Mouse (Mus musculus) bone marrow, adult 2 months (tissue): ENCODE results near the gene Zdhhc7. TPM values are rescaled to one million over a fixed set of nuclear protein-coding genes. Genes with fewer than 3 reads are reported as not detected.
A peak's percentile ranks its signal among the peaks of the same experiment; 100 is the strongest.

Source experiments
- H3K27ac ChIP-seq: fragments of 200-500 bp; 2 replicates; pipeline ENCODE4 v1.5.1; 2012; ENCODE audit warnings: low read depth, mild to moderate bottlenecking, control low read depth, inconsistent platforms, low read length; ENCODE audit not compliant: control insufficient read depth, poor library complexity, insufficient read depth
- H3K4me1 ChIP-seq: fragments of 200-500 bp; 2 replicates; pipeline ENCODE4 v1.6.1; 2011; ENCODE audit warnings: low read length; ENCODE audit not compliant: control insufficient read depth, insufficient read depth
- H3K4me3 ChIP-seq: fragments of 200-500 bp; replicated peaks from 2 replicates; pipeline ENCODE3; 2011; ENCODE audit warnings: mild to moderate bottlenecking, low read depth, low read length, control low read depth; ENCODE audit not compliant: control insufficient read depth
- CTCF ChIP-seq: fragments of 200-500 bp; IDR thresholded peaks from 2 replicates; pipeline ENCODE4 v1.5.1; 2011; ENCODE audit warnings: low read length, control low read depth; ENCODE audit not compliant: control insufficient read depth, insufficient read depth
- POLR2A ChIP-seq: fragments of 200-500 bp; IDR thresholded peaks from 2 replicates; pipeline ENCODE4 v1.6.1; 2011; ENCODE audit warnings: low read depth, mild to moderate bottlenecking, control low read depth, low read length, borderline replicate concordance; ENCODE audit not compliant: control insufficient read depth
- WGBS: fragments of 180-500 bp; shearing (Covaris S2); methylation state at CpG from one replicate; pipeline ENCODE4 v1.1.7; 2018; 5-methylcytosine and 5-hydroxymethylcytosine counted together
- polyA plus RNA-seq: library from polyadenylated mRNA; stranded (reverse); fragments of >200 nt; gene quantifications from 2 replicates; pipeline ENCODE4 v1.2.4, GENCODE M21; 2011; ENCODE audit warnings: low replicate concordance; ENCODE audit not compliant: missing spikeins, insufficient read depth, insufficient read length

The Zdhhc7 gene
- polyA plus RNA-seq, 1 experiment = 18.7 TPM

DNA sequence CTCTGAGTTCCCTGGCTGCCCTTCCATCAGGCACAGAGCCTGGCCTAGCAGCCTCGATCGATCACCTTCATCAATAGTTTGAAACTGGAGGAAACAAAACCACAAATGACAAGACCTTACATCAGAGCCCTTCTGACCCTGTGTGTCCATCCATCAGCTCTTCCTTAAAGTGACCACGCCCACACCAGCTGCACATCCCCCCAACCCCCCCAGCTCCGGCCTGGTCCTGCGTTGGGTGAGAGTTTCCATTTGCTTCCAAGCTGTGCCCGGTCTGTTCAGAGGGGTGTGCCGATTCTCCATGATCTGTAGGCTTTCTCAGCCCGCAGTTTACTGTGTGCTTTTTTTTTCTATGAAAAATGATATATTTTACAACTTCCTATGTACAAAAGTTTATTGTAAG is 49.0 kb downstream of the Zdhhc7 start:
- Histone ChIP-seq H3K4me3 (no peak overlapping the region), H3K4me1 (peaks cover 6% of the 10 kb centered on the region), H3K27ac (no peak overlapping the region)
- TF ChIP-seq CTCF = no peak
- 78% methylated on average over 8 of the region's 8 CpGs for WGBS

DNA sequence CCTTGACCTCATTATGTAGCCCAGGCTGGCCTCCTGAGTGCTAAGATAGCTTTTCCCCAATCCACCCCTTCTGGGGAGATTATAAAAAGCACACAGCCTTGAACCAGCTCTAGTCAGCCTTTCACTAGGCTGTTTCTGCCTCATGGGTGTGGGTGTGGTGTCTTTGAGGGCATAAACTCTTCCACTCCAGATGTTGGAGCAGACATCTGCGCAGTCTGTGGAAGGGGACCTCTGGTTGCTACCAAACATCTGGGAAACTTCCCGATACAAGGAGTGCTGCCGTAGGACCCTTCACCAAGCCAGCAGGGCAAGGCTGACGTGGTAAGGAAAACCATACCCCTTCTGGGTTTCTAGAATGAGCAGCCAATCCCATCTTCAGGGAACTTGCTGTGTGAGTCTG is 49.4 kb downstream of the Zdhhc7 start:
- TF ChIP-seq POLR2A (no peak), CTCF (no peak)
- no peak overlapping the region for H3K4me3 ChIP-seq
- no peak overlapping the region for H3K27ac ChIP-seq
- peaks cover 6% of the 10 kb centered on the region for H3K4me1 ChIP-seq
- 85% methylated on average over 4 of the region's 4 CpGs for WGBS

DNA sequence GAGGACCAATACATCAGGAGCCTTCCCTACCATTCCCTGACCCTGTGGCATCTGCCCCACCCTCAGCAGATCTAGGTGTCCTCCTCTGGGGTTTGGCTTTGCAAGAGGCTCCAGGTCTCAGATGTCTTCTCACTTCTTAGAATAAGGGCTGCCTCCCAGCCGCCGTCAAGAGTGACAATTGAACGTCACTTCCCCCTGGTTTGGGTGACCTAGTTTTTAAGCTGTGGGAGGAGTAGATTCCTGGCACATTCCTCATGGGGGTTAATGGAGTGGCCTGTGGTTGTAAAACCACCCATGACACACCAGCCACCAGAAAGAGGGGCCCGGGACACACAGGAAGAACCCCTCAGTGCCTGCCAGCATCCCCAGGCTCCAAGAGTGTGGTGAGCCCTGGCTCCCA is 50.3 kb downstream of the Zdhhc7 start:
- Histone ChIP-seq H3K4me1 (peaks cover 6% of the 10 kb centered on the region), H3K4me3 (no peak overlapping the region), H3K27ac (peak overlapping the region; percentile 93)
- 7% methylated on average over 4 of the region's 4 CpGs for WGBS
- no peak for TF ChIP-seq POLR2A
- no peak for TF ChIP-seq CTCF

DNA sequence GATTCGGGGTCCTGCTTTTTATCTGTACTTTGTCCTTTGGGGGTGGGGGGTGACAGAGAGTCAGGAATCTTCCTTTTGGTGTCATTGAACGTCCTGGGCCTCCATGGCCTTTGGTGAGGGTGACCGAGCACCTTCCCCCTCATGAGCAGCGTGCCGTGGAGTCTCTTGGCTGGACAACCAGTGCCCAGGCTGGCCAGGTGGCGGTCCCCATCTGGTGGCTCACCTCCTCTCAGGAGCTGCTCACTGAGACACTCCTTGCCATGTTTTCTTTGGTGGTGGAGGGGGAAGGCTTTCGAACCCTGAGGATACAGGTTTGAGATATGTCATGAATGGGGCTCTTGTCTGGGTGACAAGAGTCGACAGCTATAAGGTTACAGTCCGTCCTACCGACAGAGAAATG is 50.9 kb downstream of the Zdhhc7 start:
- peak overlapping the region; percentile 93 for H3K27ac ChIP-seq
- H3K4me3 ChIP-seq = peak overlapping the region; percentile 23
- 25% methylated on average over 10 of the region's 10 CpGs for WGBS
- H3K4me1 ChIP-seq = peaks cover 6% of the 10 kb centered on the region
- TF ChIP-seq POLR2A (peak; percentile 28; the same call in 1 of the 2 replicates), CTCF (no peak)

DNA sequence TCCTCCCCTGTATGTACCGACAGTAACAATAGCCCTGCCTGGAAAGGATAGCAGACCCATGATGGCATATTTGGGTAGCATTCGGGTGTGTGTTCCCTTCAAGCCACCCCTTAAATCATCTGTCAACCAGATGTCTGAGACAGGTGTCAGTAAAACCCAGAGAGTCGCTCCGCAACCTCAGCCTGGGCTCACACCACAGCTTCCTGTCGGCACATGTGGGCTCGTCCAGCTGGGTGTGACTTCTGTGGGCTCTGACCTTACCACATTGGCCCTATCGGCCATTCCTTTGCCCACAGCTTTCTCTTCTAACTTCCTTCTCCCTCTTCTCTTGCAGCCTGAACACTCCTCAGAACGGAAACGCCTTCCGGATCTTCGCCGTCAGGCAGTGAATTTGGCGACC is 51.3 kb downstream of the Zdhhc7 start:
- 2% methylated on average over 13 of the region's 13 CpGs for WGBS
- TF ChIP-seq CTCF = no peak
- no peak for TF ChIP-seq POLR2A
- Histone ChIP-seq H3K4me3 (peak overlapping the region; percentile 23), H3K4me1 (peaks cover 7% of the 10 kb centered on the region), H3K27ac (peak overlapping the region; percentile 93)

DNA sequence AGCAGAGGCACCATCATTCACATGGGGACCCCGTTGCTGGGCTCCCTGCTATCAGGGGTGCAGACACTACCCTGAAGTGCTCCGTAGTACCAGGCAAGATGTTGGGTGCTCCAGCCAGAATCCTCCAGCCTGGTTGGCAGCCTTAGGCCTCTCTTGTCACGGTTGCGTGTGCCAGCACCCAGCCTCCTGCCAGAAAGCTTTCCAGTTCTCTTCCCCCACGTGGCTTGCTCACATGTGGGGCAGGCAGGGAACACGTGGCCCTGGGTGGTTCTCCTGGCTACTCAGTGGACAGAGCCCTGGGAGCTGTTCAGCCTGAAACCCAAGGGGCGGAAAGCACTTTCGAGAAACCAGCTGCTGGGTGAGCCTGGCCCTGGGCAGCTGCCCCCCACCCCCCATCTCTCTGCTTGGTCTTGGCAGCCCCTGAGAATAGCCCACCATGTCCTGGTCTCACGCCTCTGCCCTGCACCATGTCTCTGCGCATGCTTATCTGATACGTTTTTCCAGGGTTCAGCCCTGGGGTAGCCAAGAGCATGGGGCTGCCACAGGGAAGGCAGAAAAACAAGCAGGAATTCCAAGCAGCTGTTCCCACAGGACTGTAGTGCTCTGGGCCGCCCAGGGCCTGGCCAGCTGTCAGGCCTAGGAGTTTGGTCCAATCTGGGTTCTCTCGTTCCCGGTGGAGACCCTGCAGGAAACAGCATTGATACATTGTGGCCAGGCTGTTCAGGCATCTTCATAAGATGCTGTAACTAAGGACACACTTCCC is 54.8 kb downstream of the Zdhhc7 start:
- TF ChIP-seq POLR2A = no peak
- TF ChIP-seq CTCF = no peak

DNA sequence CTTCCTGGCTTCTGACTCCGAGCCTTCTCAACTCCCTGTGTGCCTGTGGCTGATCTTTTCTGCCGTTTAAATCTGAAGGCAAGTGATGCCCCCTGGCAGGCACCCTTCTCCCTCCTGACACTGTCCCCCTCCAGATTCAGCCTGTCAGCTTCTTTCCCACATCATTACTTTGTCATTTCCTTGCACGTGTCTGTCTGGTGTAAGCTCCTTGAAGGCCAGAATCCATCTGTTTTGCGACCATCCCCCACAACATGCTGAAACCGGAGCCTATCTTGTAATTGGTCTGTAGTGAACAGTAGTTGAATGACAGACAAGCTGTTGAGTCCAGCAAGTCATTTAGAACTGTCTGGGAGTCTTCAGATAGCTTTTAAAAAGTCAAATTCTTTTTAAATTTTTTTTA is 55.8 kb downstream of the Zdhhc7 start:
- peaks cover 9% of the 10 kb centered on the region for H3K4me1 ChIP-seq
- WGBS = 53% methylated on average over 5 of the region's 5 CpGs
- TF ChIP-seq CTCF = no peak
- TF ChIP-seq POLR2A = no peak
- H3K27ac ChIP-seq = peak overlapping the region; percentile 77
- H3K4me3 ChIP-seq = no peak overlapping the region

More for the DNA sequence above, 54.8 kb downstream of the Zdhhc7 start:
- H3K27ac ChIP-seq = peak overlapping the region; percentile 25
- peaks cover 7% of the 10 kb centered on the region for H3K4me1 ChIP-seq
- WGBS = 81% methylated on average over 14 of the region's 14 CpGs
- H3K4me3 ChIP-seq = no peak overlapping the region

DNA sequence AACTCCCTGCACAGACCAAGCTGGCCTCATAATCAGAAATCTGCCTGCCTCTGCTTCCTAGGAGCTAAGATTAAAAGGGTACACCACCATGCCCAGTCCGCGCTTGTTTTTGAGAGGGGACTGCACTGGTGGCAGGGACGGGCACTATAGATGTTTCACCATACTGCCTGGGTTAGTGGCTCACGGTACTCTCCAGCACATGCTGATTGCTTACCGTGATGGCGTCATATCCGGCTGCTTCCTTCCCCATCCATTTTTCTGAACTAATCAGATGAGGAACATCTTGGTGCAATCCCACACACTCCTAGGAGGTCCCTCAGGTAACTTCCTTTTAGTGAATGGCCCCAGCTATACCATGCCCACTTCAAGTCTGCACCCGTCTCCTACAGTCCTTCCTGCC is 56.4 kb downstream of the Zdhhc7 start:
- TF ChIP-seq CTCF (no peak), POLR2A (no peak)
- Histone ChIP-seq H3K4me1 (peaks cover 9% of the 10 kb centered on the region), H3K4me3 (no peak overlapping the region), H3K27ac (peak overlapping the region; percentile 77)
- WGBS = 42% methylated on average over 8 of the region's 8 CpGs
